Mouse (Mus musculus): ENCODE measurements at regions not wholly inside any gene's neighbourhood (a gene's known extent, or its start where the extent isn't known, plus 50 kb on each side); places are given as distances from the start of the nearest gene placed in this dataset.

DNA sequence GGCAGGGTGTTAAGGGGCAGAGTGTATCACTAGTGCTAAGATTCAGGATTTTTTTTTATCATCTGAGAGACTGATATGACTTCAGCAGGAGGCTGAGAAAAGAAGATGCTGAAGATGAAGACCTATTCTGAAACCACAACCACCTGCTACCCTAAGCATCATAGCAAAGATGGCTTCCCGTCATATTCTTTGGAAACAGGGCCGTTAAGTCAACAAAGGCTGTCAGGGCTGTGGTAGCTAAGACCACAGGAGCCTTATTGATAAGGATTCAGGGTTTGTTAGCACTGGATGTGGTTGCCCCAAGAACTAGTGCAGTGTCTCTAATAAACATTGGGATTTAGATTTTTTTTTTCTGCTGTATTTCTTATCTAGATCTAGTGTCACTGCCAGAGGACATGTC lies 56.7 kb upstream of the Rasgrp1 start:
- no peak for DNase-seq (ENCODE audit: low spot score)

DNA sequence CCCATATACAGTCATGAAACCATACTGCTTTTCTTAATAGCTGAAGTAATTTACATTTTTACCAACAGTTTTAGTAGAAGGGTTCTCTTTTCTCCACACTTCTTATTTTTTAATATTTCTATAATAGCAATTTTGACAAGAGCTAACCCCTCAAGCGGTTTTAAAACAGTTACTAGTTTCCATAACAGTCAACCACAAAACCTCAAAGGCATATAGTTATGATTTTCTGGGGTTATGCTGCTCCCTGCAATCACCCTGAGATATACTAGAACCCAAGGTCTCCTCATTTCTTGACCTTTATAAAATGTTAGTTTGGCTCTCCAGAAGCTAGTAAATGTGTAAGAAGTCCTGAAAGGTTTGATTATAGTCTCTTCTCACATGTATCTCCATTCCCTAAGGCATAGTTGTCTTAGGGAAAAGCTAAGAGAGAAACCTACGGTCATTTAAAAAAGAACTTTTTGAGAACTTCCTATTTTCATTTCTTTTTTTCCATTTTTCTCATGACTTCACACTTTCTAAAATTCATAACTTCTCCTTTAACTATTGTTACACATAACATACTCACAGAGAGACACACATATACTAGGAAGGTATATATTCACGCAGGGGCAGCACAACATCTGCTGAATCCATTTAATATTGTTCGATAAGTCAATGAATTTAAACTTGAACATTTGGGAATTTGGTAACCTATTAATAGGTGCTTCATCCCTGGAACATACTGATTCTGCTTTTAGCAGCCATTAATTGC lies 60.8 kb upstream of the Rasgrp1 start:
- DNase-seq (ENCODE audit: low spot score) = no peak

DNA sequence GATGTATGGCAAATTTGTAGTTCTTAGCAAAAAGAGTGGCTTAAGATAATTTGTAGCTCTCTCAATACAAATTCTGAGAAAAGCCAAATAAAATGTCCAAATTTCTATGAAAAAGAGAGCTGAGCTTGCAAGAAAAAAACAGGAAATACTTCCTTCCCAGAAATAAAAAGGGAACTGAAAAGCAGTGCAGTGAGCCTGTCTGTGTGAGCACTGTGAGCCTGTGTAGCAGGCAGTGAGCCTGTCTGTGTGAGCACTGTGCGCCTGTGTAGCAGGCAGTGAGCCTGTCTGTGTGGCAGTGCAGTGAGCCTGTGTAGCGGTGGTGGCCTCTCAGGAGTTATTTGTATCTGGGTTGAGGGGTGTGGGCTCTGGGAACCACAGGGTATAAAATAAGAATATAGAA lies 62.7 kb upstream of the Rasgrp1 start:
- no peak for DNase-seq (ENCODE audit: low spot score)

DNA sequence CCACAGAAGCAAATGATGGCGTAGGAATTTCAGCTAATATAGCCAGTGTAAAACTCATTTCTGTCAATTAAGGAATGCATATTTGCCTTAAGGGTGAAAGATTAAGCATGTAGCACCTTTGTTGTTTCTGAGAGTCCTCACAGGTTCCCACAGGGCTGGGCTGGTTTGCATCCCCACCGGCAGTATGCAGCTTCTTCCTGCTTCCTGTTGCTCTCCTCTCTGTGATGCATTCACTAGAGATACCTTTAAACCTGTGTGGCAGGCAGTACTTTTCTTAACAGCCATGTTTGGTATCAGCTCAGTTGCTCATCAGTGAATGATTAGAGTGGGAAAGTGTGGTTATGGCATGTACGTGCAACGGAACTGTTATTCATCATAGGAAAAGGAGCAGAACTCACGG lies 65.4 kb upstream of the Rasgrp1 start:
- DNase-seq (ENCODE audit: low spot score) = no peak

DNA sequence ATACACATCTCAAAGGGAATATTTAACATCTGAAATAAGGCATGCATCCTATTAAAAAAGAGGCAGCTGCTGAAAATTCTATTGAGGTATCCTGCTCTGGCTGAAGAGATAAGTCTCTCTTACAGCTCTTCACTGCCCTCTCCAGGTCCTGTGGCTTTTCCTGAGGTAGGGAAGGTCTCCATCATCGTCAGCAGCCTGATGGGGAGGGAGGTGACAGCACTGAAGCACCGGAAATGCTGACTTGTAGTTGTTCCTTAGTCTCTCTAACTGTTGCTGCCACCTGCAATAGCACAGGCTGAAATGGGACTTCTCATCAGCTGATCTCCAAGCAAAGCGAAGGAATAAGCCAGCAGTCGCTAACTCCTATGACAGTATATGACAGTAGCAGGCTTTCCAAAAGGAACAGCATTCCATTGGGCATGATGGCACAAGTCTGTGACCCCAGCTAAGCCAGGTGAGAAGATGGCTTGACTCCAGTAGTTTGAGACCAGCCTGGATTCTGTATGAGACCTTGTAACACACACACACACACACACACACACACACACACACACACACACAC lies 69.3 kb upstream of the Rasgrp1 start:
- no peak for DNase-seq (ENCODE audit: low spot score)

DNA sequence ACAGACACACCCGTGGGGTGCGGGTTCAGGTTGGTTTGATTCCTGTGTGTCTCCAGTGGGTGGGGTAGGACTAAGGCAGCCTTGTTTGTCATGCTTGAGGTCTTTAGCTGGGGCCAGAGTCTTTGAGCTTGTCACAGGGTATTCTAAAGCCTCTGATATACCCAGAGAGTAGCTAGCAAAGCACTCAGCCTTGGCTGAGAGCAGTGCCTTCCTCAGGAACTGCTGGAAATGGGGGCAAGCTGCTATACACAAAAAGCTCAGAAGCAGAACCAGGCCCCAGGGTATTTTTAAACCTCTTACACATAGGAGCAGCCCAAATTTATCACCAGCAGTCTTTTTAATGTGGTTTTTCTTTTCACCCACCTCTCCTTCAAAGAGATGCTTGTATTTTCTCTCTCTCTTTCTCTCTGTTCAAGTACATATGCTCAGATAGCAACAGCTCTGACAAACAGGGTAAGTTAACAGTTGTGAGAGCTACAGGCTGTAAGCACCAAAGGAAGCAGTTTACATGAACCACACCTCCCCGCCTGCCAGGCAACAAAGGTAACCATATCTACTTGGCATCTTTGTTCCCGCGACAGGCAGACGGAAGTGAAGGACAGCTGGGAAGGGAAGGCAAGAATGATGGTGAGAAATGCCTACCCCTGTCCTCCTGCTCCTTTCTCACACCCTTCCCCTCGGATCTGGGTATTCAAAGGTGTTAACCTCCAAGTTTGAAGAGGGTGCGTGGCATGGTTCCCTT lies 74.6 kb upstream of the Rasgrp1 start:
- DNase-seq (ENCODE audit: low spot score) = no peak

DNA sequence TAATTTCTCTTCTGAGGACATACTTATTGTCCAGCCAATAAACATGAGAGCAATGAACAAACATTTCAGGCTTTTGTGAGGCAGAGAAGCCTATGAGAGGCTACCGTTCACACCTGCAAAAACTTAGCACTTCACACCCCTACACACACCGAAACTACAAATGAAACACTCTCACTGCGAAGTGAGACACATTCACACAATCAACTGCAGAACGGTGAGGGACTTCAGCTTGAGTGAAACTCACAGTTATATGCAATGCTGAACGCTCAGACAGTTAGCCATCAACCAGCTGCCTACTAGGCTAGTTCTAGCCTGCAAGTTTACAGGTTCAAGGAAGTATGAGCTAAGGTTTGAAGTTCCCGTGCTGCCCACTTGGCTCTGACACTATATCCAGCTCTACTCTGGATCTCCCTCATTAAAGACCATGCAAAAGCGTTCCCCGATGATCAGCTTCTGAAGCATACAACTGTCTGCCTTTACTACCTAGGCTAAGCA lies 75.4 kb upstream of the Rasgrp1 start:
- no peak for DNase-seq (ENCODE audit: low spot score)

DNA sequence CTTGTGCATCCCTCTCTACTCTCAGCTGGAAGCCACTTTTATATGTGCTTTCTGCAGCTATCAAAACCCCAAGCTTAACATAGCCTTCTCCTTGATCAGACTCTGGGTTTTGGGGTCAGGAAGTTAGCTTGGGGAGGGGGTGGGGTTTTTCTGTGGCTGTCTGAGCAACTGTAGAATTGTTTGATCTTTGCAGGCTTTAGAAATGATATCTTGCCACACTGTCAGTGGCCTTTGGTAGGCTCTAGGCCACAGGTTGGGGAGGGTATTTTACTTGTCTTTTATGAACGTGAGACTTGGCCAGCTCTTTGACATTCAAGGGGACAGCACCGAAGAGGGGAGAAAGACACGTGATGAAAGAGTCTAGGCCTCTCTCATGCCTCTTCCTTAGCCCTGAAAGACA lies 75.9 kb upstream of the Rasgrp1 start:
- DNase-seq (ENCODE audit: low spot score) = no peak

DNA sequence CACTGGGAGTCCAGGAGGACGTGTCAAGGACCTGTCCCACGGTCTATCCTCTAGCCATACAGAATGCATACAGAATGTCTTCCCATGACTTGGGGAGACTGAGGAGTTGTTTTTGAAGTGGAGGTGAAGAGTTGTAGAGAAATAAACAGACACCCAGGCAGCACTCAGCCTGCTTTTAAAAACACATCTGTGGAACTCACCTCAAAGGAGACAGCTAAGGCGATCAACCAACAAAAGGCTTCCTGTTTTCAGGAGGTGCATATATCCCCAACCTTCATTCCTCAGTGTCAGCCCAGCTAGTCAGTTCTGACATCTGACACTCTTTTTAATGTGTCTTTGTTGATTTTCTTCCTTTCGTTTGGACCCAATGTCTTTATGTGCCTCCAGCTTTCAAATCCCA lies 78.6 kb upstream of the Rasgrp1 start:
- no peak for DNase-seq (ENCODE audit: low spot score)

DNA sequence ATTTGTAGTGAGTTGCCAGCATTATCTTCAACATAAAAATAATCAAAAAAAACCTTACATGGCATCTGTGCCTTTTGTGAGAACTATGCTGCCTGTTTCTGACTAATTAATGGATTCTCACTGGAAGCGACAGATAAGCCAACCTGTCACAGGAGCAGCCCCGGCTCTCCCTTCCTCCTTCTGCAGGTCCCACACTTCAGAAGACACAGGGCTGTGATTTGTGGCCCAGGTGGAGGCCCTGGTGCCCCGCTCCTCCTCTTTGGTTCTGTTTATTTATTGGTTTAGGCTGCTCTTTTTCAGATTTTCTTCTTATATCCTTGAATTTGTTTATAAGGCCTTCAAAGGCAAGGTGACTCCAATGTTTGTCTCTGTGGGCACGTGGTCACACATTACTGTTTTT lies 80.0 kb upstream of the Rasgrp1 start:
- DNase-seq (ENCODE audit: low spot score) = no peak

DNA sequence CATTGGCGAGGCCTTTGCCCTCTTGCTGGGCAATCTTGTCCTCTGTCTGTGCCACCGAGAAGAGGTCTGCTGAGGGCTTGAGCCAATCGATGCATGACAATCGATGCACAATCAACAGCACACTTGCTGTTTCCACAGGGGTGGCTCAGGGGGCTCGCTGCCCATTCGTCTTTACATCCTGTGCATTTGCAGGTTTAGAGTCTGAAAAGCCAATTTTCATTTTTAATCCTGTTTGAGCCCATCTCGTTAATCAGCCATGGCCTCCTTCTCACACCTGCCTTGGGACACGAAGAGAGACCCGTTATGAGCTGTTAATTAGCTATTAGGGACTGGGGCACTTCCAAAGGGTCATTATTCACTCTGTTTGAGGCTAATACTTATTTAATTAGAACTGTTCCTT lies 86.4 kb upstream of the Rasgrp1 start:
- no peak for DNase-seq (ENCODE audit: low spot score)

DNA sequence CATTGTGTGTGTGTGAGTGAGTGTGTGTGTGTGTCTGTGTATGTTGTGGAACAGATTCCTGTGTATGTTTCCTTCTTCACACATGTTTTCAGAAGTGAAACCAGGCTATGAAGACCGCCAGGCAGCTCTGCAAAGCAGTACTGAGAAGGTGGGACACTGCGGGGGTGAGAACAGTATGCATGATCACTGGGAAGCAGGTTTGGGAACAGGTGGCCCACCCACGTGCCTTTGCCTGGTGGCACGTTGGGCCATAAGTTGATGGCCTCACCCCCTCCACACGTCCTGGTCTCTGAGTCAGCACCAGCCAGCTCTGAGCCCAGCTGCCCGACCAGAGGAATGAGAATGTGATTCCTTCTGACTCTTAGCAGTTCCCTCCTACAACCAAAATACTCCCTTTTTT lies 89.2 kb upstream of the Rasgrp1 start:
- DNase-seq (ENCODE audit: low spot score) = no peak

DNA sequence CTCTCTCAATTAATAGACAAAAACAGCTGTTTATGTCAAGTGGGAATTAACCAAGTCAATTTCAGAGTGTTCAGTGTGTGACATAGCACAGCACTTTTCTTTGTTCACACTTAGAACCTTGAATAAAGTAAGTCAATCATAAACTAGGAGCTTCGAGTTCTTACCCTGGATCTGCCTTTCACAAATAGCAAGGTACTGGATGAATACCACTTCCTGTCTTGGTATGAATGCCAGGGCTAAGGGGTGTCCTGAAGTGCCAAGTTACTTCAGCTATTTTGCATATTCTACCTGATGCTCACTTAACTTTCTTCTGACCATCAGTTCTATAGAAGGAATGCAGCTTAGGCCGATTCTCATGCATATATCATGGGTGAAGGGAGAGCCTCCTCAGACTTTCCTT lies 90.1 kb upstream of the Rasgrp1 start:
- no peak for DNase-seq (ENCODE audit: low spot score)

DNA sequence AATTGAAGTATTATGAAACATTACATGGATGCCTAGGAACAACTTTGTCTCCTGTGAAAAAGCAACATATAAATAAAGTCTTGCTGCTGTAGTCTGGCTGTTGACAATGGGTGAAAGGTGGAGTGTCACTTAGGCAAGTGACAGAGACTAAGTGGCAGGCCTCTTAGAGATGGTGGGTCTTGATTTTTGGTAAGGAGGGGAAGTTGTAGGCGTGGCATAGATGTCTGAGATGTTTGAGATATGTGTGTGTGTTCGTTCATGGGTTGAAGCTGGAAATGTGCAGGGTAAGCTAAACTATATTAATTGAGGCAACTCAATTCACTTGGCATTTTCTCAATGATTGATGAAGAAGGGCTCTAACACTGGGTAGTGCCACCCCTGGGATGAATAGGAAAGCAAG lies 90.7 kb upstream of the Rasgrp1 start:
- no peak for DNase-seq (ENCODE audit: low spot score)

DNA sequence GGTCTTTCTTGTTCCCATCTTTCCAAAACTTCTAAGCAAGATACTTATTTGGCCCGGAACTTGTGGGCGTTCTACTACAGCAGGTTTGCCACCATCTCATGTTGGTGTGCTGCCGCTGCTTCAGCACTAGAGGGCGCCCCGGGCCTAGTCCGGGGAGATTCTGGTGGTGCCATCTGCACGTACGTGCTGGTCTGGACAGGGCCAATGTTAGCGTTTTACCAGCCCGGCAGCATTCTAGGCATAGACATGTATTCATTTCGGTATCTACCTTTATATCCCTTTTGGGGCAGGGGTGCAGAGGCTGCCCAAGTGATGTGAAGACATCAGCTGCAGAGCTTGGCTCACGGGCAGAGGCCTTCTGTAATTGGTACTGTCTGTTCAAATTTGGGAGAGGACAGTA lies 95.3 kb upstream of the Rasgrp1 start:
- DNase-seq (ENCODE audit: low spot score) = no peak

DNA sequence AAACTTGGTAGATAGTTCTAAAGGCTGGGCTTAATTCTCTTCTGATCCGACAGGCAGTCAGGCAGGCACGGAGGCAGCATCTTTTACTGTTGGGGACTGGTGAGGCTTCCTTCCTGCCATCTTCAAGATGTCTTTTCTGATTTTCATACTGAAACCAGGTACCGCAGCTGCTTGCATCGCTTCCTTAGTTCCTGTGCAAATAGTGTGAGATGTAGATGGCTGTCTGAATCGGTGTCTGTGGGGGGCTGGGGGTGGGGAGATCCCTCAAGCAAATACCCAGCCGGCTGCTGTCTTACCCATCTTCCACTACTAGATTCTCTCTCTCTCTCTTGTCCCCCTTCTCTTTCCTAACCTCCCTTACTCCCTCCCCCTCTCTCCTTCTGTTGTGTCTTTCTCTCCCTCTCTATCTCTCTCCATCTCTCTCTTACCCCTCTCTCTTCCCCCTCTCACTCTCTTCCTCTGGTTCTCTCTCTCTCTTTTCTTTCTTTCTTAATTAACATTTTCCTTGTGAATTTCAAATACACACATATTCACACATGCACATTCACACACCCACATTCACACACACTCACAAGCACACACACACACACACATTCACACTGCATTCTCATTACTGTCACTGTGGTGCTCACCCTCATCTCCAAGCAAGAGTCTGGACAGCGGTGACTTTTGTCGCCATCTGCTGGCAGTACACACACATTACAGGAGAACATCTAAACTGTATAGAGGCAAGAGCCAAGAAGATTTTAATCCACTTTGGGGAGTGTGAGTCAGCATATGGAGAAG lies 96.0 kb upstream of the Rasgrp1 start:
- peak; percentile 48 for DNase-seq (ENCODE audit: low spot score)

DNA sequence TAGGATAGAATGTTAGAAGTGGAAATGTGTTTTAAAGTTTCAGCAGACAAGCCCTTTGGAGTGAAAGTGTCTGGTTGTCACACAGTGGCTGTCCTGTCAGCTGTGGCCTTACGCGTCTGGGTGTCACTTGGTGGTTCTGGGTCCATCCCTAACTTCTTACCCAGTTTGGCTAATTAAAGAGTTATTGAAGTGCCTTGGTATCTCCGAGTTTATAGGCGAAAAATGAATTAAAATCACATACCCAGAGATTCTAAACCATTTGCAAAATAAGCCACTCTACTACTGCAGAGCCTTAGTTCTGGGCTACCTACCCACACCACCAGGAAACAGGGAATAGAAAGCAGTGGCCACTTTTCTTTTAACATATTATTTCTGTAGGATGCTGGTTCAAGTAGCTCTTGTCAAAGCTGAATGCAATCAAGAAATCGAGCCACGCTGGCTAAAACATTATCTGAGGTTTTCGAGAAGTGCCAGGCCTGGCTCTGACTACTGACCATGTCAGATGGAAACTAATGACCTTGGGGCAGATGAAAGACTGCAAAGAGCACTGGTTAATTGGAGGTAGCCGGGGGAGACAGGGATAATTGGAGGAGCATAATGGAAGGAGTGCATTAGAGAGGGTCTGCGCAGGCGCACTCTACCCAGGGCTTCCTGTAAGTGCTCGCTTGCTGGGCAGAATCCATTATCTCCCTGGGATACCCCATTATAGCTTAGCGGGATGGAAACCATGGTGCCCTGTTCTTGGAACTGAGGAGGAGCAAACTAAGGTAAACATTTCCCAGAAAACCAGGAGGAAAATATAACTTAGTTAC lies 96.8 kb upstream of the Rasgrp1 start:
- no peak for DNase-seq (ENCODE audit: low spot score)

DNA sequence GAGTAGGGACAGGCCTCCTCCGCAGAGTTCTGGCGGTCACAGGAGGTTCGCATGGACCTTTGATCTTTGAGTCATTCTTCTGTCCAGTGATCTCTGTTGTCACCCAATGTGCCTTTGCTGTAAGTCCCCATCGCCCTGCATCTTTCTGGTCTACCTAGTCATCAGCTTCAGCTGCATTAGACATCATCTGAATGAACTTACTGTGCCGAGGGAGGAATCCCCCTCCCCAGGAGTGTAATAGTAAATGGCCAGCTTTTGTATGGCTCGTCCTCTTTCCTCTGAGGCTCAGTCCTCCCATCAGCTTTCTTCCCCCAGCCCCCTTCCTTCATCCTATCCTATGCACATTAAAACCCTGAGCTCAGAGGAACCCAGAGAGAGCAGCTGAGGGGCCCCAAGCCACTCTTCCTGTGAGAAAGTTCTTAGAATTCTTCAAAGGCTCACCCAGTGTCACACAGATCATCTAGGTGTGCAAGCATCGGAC lies 98.0 kb upstream of the Rasgrp1 start:
- DNase-seq (ENCODE audit: low spot score) = no peak

DNA sequence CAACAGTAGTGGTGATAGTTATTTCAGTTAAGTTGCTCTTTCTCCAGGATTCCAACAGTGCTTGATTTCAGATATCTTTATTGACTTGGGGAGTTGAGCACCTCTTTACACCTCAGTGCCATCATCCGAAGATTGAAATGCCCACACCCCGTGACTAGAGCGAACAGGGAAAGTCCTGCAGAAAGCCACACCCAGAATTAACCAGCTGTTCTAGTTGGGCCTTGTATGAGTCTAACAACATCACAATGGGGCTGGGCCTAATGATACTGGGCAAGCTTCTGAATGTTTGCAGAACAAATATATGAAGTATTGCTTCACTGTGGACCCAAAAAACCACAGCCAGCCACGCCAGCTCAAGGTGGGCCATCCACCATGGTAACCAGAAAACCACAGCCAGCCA lies 100.1 kb upstream of the Rasgrp1 start:
- DNase-seq (ENCODE audit: low spot score) = no peak

DNA sequence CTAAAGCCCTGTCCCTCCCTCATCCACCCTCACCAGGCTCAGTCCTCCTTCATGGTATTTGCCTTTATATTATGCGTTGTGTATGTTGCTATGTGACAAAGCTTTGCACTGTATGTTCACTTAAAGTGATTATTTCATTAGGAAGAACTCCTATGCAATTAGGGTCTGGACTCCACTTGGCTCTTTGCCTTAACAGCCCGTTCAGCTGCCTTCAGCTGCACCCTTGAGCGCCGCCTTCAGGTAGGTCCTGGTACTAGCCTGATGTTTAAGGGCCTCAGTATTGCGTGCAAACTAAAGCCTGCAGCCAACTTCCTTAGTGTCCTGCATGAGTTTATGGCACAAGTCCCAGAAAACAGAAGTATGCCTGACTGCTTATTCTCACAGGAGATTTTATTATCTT lies 101.9 kb upstream of the Rasgrp1 start:
- peak; percentile 23 for DNase-seq (ENCODE audit: low spot score)

DNA sequence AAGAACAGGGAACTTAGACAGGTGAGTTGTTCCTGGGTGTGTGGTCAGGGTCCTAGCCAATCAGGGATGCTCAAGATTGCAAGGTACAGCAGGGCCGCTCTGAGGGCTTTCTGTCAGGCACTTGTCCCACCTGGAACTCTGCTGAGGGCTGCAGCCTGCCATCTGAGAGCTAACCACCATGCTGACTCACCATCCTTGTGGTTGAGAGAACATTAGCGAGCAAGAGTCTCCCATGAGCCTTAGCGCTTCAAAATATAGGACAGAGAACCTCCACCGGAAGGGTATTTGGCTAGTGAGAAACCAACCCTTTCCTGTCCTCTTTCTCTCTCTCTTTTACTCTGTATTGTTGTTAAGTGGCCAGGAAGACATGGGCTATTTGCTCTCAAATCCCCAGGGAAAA lies 104.1 kb upstream of the Rasgrp1 start:
- DNase-seq (ENCODE audit: low spot score) = no peak

Data from spleen, adult 12 weeks (tissue).